Mouse (Mus musculus) kidney, embryonic 15.5 days (tissue): Measurements from ENCODE around the gene Rnf130. TPM values are rescaled to one million over a fixed set of nuclear protein-coding genes. Genes with fewer than 3 reads are reported as not detected.

ENCODE experiments used
- ATAC-seq: fragments of 200-750 bp; cut with Nextera tagmentation; replicated peaks from 2 replicates; pipeline ENCODE4 v1.8.0; 2017; ENCODE audit warnings: moderate TSS enrichment; ENCODE audit not compliant: low FRiP score
- H3K27ac ChIP-seq: fragments of 300-500 bp; sonication (generic); 2 replicates; pipeline ENCODE4 v1.5.1; 2015; ENCODE audit warnings: mild to moderate bottlenecking, inconsistent platforms
- H3K27me3 ChIP-seq: fragments of 300-500 bp; sonication (generic); 2 replicates; pipeline ENCODE4 v1.6.1; 2015; ENCODE audit warnings: inconsistent platforms
- H3K36me3 ChIP-seq: fragments of 300-500 bp; sonication (generic); 2 replicates; pipeline ENCODE4 v1.6.1; 2015; ENCODE audit warnings: inconsistent platforms
- H3K4me1 ChIP-seq: fragments of 300-500 bp; sonication (generic); 2 replicates; pipeline ENCODE4 v1.6.1; 2015; ENCODE audit warnings: inconsistent platforms
- H3K4me2 ChIP-seq: fragments of 300-500 bp; sonication (generic); 2 replicates; pipeline ENCODE4 v1.6.1; 2015; ENCODE audit warnings: moderate library complexity, mild to moderate bottlenecking, inconsistent platforms
- H3K4me3 ChIP-seq: fragments of 300-500 bp; sonication (generic); replicated peaks from 2 replicates; pipeline ENCODE4 v1.5.1; 2015; ENCODE audit warnings: mild to moderate bottlenecking, inconsistent platforms
- H3K9ac ChIP-seq: fragments of 300-500 bp; sonication (generic); 2 replicates; pipeline ENCODE4 v1.6.1; 2015; ENCODE audit warnings: mild to moderate bottlenecking, inconsistent platforms
- H3K9me3 ChIP-seq: fragments of 300-500 bp; sonication (generic); replicated peaks from 2 replicates; pipeline ENCODE4 v1.6.1; 2016; ENCODE audit warnings: inconsistent platforms
- WGBS: fragments of 180-500 bp; shearing (Covaris S2); methylation state at CpG from one replicate; pipeline ENCODE4 v1.1.7; 2015; ENCODE audit warnings: mixed read lengths; 5-methylcytosine and 5-hydroxymethylcytosine counted together
- polyA plus RNA-seq: library from polyadenylated mRNA; unstranded; fragments of >200 nt; fragmentation: Nextera tagmentation; extraction: Ambion mirVana; gene quantifications from 2 replicates; pipeline ENCODE4 v1.2.1, GENCODE M21; 2015

Rnf130 gene
- polyA plus RNA-seq, 1 experiment from 2014 or later: 59.1 TPM

DNA sequence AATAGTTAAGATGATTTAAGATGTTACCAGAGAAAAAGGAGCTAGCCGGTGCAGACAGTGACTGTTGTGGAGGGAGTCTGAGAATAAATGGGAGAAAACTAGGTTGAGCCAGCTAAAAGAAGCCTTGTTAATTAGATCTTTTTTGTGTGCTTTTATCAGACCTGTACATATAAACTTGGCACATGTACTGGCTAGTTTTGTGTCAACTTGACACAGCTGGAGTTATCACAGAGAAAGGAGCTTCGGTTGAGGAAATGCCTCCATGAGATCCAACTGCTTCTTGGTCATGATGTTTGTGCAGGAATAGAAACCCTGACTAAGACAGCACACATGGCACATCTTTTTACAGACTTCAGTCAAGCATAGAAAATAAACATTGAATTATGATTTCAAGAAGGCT is 32.6 kb downstream of the Rnf130 start:
- ATAC-seq: no peak
- Histone ChIP-seq H3K9me3 (no peaks in the 10 kb centered on the region), H3K36me3 (peaks cover 16% of the 10 kb centered on the region), H3K4me3 (no peak overlapping the region), H3K4me2 (no peak overlapping the region), H3K4me1 (peaks cover 4% of the 10 kb centered on the region; the same call in 1 of the 2 replicates), H3K27ac (no peak overlapping the region), H3K9ac (no peak overlapping the region), H3K27me3 (no peaks in the 10 kb centered on the region)
- 57% methylated on average over 2 of the region's 2 CpGs for WGBS

DNA sequence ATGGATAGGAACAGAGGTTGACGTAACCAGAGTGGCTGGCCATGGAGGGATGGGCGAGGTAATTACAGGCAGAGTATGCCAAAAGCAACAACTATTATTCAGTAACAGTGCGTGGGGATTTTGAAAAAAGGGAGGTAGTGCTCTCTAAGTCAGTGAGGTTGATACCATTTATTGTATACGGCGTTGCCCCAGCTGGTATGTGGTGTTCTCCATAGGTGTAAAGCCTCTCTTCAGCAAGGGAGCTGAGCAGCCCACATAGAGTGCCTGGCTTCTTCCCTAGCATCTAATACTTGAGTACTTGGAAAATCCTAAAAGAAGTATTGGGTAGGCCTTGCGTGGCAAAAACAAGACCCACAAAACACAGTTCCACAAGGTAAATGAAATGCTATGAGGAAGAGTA is 33.1 kb downstream of the Rnf130 start:
- Histone ChIP-seq H3K4me2 (no peak overlapping the region), H3K9me3 (no peaks in the 10 kb centered on the region), H3K36me3 (peaks cover 13% of the 10 kb centered on the region), H3K27me3 (no peaks in the 10 kb centered on the region), H3K4me3 (no peak overlapping the region), H3K27ac (no peak overlapping the region), H3K4me1 (peaks cover 4% of the 10 kb centered on the region; the same call in 1 of the 2 replicates), H3K9ac (no peak overlapping the region)
- 93% methylated on average over 6 of the region's 6 CpGs for WGBS
- ATAC-seq: no peak

DNA sequence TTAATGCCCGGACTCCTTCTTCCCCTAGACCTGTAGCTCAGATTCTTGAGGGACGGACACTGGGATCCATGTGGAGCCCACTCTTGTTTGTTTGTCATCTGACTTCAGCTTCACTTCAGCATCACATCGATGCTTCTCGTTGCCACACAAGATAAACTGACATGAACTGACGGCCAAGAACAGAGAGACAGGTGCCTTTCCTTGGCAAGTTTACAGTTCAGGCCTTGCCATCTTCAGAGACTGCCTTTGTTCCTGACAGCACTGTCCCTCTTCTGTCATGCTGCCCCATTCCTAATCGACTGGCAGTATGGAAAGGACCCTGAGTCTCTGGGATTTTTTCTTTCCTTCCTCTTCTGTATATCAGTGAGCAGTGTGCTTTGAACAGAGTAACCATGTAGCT is 33.9 kb downstream of the Rnf130 start:
- Histone ChIP-seq H3K27ac (no peak overlapping the region), H3K36me3 (peaks cover 10% of the 10 kb centered on the region), H3K4me3 (no peak overlapping the region), H3K9me3 (no peaks in the 10 kb centered on the region), H3K9ac (no peak overlapping the region), H3K4me2 (no peak overlapping the region), H3K4me1 (peaks cover 4% of the 10 kb centered on the region; the same call in 1 of the 2 replicates), H3K27me3 (no peaks in the 10 kb centered on the region)
- ATAC-seq: no peak
- 90% methylated on average over 6 of the region's 6 CpGs for WGBS

DNA sequence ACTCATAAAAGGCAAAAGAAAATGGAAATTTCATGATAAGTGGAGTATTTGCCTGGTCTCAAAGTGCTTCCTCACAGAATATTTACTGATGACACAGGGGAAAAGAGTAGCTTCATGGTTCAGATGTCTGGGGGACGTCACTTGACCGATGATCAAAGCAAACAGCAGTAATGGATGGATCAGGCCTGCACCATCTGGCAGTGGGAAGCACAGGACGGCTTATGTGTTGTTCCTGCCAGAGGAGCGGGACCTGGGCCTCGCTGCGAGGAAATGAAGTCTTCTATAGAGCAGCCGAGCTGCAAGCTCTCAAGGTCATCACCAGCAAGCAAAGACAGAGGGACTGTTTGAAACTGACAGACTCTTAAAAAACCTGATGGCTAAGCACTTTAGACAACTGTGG is 37.0 kb downstream of the Rnf130 start:
- no peak overlapping the region for H3K4me3 ChIP-seq
- H3K27ac ChIP-seq: no peak overlapping the region

DNA sequence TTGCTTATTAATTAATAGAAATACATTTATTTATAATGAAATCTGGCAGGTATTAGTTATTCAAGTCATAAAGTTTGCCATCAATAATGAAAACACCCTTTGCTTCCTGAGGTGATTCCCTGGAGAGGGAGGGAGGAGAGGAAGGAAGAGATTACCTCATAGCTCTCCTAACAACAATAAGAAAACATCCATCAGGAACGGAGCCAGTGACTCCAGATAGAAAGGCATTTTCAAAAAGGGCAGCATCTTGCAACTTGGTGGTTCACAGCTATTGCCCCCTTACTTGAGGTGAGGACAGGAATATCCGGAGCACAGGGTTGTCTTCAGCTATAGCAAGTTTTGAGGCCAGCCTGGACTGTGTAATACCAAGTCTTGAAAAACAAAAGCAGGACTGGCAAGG is 40.9 kb downstream of the Rnf130 start:
- H3K4me1 ChIP-seq: peaks cover 4% of the 10 kb centered on the region; the same call in 1 of the 2 replicates
- 67% methylated on average over 2 of the region's 2 CpGs for WGBS
- no peak overlapping the region for H3K27ac ChIP-seq
- H3K9ac ChIP-seq: no peak overlapping the region
- ATAC-seq: no peak
- H3K4me2 ChIP-seq: no peak overlapping the region
- H3K9me3 ChIP-seq: no peaks in the 10 kb centered on the region
- H3K36me3 ChIP-seq: no peaks in the 10 kb centered on the region; the same call in 1 of the 2 replicates
- H3K4me3 ChIP-seq: no peak overlapping the region
- no peaks in the 10 kb centered on the region for H3K27me3 ChIP-seq

More for the DNA sequence above, 37.0 kb downstream of the Rnf130 start:
- H3K27me3 ChIP-seq: no peaks in the 10 kb centered on the region
- peaks cover 4% of the 10 kb centered on the region; the same call in 1 of the 2 replicates for H3K4me1 ChIP-seq
- ATAC-seq: no peak
- 25% methylated on average over 7 of the region's 7 CpGs for WGBS
- H3K36me3 ChIP-seq: no peaks in the 10 kb centered on the region
- H3K9ac ChIP-seq: no peak overlapping the region
- H3K9me3 ChIP-seq: no peaks in the 10 kb centered on the region
- no peak overlapping the region for H3K4me2 ChIP-seq

DNA sequence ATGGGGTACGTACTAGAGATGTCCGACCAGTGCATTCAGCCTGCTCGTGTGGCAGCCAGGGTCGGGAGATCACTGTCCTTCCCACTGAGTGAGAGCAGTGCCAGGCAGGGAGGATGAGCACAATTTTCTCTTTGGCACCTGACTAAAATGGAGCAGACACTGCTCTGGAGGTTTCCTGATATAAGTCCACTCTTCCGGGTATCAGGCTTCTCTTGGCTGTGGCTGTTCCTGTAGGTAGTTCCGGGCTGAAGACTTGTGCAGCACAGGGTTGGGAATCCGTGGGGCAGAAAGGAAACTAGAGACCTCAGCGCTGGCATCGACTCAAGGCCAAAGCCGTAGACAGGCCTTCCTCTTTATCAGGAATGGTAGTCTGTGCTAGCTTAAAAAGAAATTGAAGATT is 48.7 kb downstream of the Rnf130 start:
- H3K4me1 ChIP-seq: no peaks in the 10 kb centered on the region
- 91% methylated on average over 10 of the region's 10 CpGs for WGBS
- no peak overlapping the region for H3K4me3 ChIP-seq
- no peak overlapping the region for H3K4me2 ChIP-seq
- H3K9me3 ChIP-seq: no peaks in the 10 kb centered on the region
- peaks cover 11% of the 10 kb centered on the region for H3K36me3 ChIP-seq
- H3K9ac ChIP-seq: no peak overlapping the region
- no peak for ATAC-seq
- no peak overlapping the region for H3K27ac ChIP-seq
- H3K27me3 ChIP-seq: no peaks in the 10 kb centered on the region

DNA sequence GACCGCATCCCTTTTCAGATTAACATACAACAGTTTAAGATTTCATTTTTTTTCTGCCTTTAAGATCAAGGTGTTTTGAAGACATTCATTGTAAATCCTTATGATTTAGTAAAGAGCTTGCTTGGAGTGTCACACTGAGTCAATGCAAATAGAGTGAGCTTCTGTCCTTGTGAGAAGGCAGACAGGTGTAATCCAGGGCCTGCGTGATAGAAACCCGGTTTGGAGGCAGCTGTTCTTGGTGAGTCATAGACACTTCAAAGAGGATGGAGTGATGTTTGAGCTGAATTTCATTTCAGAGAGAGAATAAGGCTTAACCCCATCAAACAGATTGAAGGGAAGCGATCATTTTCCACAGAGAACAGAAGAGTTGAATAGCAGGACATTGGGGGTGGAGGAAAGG is 51.6 kb downstream of the Rnf130 start:
- no peak for ATAC-seq
- H3K27ac ChIP-seq: no peak overlapping the region
- H3K9ac ChIP-seq: no peak overlapping the region
- H3K9me3 ChIP-seq: no peaks in the 10 kb centered on the region
- no peak overlapping the region for H3K4me2 ChIP-seq
- peaks cover 8% of the 10 kb centered on the region for H3K36me3 ChIP-seq
- no peak overlapping the region for H3K4me3 ChIP-seq
- H3K27me3 ChIP-seq: no peaks in the 10 kb centered on the region
- no peaks in the 10 kb centered on the region for H3K4me1 ChIP-seq
- 89% methylated on average over 4 of the region's 4 CpGs for WGBS

DNA sequence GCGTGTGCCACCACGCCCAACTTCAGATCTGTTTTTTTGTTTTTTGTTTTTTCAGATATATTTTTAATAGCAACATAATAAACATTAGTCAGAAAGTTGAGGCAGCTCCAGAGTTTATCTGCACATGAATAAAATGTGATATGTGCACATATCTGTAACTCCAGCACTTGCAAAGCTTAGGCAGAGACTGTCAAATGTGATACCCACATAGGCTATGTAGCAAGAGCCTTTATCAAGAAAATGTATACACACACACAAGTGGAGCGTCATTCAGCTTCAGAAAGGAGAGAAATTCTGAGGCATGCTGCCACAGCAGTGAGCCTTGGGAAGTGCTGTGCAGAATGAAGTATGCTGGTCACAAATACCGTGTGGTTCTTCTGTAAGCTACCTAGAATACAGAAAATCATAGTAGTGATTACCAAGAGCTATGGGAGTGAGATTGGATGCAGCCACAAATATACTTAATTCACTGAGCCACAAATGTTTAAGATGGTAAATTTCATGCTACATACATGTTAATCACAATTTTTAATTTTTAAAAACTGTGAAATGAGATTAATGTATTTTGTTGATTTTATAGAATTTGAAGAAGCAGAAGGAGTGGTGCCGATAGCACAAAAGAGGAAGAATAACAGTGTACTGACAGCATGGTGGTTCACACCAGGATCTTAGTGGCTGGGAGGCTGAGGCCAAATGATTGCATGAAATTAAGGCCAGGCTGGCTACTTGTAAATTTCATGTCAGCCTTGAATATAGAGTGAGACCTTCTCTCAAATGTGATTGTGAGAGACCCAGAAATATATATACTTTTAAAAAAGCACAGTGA is 56.4 kb downstream of the Rnf130 start:
- no peak overlapping the region for H3K4me2 ChIP-seq
- ATAC-seq: no peak
- H3K27me3 ChIP-seq: no peaks in the 10 kb centered on the region
- no peak overlapping the region for H3K9ac ChIP-seq
- WGBS: 95% methylated on average over 5 of the region's 5 CpGs
- H3K36me3 ChIP-seq: peaks cover 17% of the 10 kb centered on the region; the same call in 1 of the 2 replicates
- H3K27ac ChIP-seq: no peak overlapping the region
- H3K9me3 ChIP-seq: no peaks in the 10 kb centered on the region
- no peak overlapping the region for H3K4me3 ChIP-seq
- no peaks in the 10 kb centered on the region for H3K4me1 ChIP-seq

DNA sequence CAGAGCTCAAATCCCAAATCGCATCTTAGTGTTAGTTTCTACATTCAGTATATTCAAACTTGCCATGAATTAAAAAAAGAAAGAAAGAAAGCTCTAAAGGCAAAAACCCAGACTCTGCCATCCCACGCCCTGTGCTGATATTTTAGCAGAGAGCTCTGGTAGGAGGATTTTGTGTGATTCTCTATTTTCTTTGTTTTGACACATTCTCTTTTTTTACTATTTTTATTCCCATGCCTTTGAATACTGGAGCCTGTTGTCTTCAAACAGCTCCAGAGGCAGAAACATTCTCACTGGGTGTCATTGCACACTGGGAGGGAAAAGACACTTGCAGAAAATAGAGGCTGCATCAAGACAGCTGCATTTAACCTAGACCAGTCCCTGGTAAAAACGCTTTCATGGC is 61.1 kb downstream of the Rnf130 start:
- 0 out of 2 replicates have a peak, but pooled peaks cover 3% of the 10 kb centered on the region for H3K4me1 ChIP-seq
- no peaks in the 10 kb centered on the region for H3K9me3 ChIP-seq
- no peak for ATAC-seq
- no peaks in the 10 kb centered on the region for H3K27me3 ChIP-seq
- no peak overlapping the region for H3K9ac ChIP-seq
- WGBS: 92% methylated on average over 3 of the region's 3 CpGs
- no peak overlapping the region for H3K4me3 ChIP-seq
- H3K4me2 ChIP-seq: no peak overlapping the region
- H3K27ac ChIP-seq: no peak overlapping the region
- H3K36me3 ChIP-seq: peaks cover 48% of the 10 kb centered on the region

DNA sequence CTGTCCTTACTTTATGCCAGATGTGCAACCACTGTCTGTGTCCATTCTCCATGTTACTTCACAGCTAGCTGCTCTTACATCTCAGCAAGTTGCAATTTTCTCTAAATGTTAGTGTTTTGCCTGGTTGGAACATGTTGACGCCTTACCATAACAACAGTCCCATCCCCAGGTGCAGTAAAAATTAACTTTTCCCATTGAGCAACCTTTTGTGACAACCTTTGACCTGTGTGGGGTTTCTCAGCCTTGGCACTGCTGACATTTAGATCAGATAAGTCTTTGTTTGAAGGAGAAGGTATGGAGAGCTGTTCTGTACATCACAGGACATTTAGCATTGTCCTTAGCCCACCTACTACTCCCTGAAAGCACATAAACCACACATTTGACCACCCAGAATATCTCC is 64.7 kb downstream of the Rnf130 start:
- Histone ChIP-seq H3K4me1 (0 out of 2 replicates have a peak, but pooled peaks cover 3% of the 10 kb centered on the region), H3K4me2 (no peak overlapping the region), H3K36me3 (peaks cover 49% of the 10 kb centered on the region), H3K27ac (no peak overlapping the region), H3K27me3 (no peaks in the 10 kb centered on the region), H3K9me3 (no peaks in the 10 kb centered on the region), H3K9ac (no peak overlapping the region), H3K4me3 (no peak overlapping the region)
- 67% methylated on average over 1 of the region's 1 CpGs for WGBS
- no peak for ATAC-seq

DNA sequence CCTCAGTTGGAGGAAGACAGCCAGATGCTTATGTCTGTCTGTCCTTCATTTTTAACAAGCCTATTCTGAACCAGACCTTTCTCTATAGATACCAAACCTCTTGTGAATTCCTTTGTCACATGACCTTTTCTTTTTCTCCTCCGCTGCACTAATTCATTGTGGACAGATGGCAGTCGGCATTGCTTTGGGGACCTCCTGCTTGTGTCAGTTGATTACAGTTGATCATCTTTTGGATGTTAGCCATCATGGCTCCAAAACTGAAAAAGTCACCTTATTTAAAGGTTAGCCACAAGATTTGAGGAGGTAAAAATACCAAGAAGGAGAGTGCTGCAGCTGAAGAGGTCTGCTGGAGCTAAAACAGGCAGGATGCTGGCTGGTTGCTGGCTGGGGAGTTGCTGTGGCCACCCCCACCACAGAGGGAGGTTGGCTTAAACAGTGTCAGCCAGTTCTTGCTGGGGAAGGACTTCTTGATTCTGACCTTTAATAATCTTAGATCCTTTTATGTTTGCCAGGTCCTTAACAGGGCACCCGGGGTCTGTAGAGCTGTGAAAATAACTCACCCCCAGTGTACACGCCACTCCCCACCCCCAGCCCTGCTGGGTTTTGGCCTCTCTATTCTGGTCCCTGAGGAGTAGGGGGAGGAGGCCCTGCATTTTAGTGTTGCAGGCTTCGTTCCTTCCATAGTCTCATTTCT is 66.0 kb downstream of the Rnf130 start:
- ATAC-seq: no peak

DNA sequence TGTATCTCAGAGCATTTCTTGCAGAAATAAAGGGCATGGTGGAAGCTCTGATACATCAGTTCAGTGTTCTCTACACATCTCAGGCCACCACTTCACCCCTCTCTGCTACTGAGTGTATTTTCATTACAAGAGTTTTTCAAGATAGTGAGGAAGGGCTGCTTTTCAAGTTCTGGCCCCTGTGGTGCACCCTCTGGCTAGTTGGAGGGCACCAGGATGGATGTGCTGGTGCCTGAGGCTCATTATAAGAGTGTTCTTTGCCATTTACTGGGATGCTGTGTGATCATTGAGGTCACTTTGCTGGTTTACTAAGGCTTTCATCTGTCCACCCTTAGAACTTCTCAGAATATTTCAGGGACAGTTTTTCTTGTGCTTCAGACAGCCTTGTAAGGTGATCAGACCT is 66.5 kb downstream of the Rnf130 start:
- Histone ChIP-seq H3K9ac (no peak overlapping the region), H3K4me2 (no peak overlapping the region), H3K4me3 (no peak overlapping the region), H3K4me1 (0 out of 2 replicates have a peak, but pooled peaks cover 3% of the 10 kb centered on the region), H3K27ac (no peak overlapping the region), H3K27me3 (no peaks in the 10 kb centered on the region), H3K36me3 (peaks cover 52% of the 10 kb centered on the region), H3K9me3 (no peaks in the 10 kb centered on the region)
- no peak for ATAC-seq

More for the DNA sequence above, 66.0 kb downstream of the Rnf130 start:
- 69% methylated on average over 5 of the region's 5 CpGs for WGBS
- Histone ChIP-seq H3K4me2 (no peak overlapping the region), H3K4me3 (no peak overlapping the region), H3K9ac (no peak overlapping the region), H3K27ac (no peak overlapping the region), H3K4me1 (0 out of 2 replicates have a peak, but pooled peaks cover 3% of the 10 kb centered on the region), H3K36me3 (peaks cover 52% of the 10 kb centered on the region), H3K9me3 (no peaks in the 10 kb centered on the region), H3K27me3 (no peaks in the 10 kb centered on the region)
